Mouse (Mus musculus) stomach, postnatal 0 days (tissue): ENCODE data around the gene Vsx2.

Experiments used
- CTCF ChIP-seq: IDR thresholded peaks from 2 replicates; pipeline ENCODE4 v1.5.1; 2016; ENCODE audit warnings: antibody characterized with exemption, low read depth, mild to moderate bottlenecking, moderate library complexity
- EP300 ChIP-seq: optimal IDR thresholded peaks from 2 replicates; pipeline ENCODE3; 2016; ENCODE audit warnings: antibody characterized with exemption

GRCm38 (mm10) chr12:84640654-84641053, 71.1 kb downstream of the Vsx2 start, which contains the start of gene Vrtn:
- TF ChIP-seq CTCF = no peak
- TF ChIP-seq EP300 = no peak
